Mouse (Mus musculus) intestine, postnatal 0 days (tissue): ENCODE measurements around the gene 4930402H24Rik. TPM values are rescaled to one million over a fixed set of nuclear protein-coding genes. Genes with fewer than 3 reads are reported as not detected.

Experiments
- ATAC-seq: fragments of 200-750 bp; cut with Nextera tagmentation; 2 replicates; pipeline ENCODE4 v1.8.0; 2017; ENCODE audit warnings: mild to moderate bottlenecking, moderate TSS enrichment, moderate library complexity
- H3K27ac ChIP-seq: fragments of 300-500 bp; sonication (generic); 2 replicates; pipeline ENCODE4 v1.5.1; 2014; ENCODE audit warnings: mild to moderate bottlenecking, low read depth, low read length, moderate library complexity
- H3K27me3 ChIP-seq: fragments of 300-500 bp; sonication (generic); replicated peaks from 2 replicates; pipeline ENCODE4 v1.6.1; 2014; ENCODE audit warnings: low read length, mixed read lengths; ENCODE audit not compliant: control insufficient read depth, insufficient read depth
- H3K36me3 ChIP-seq: fragments of 300-500 bp; sonication (generic); 2 replicates; pipeline ENCODE4 v1.6.1; 2014; ENCODE audit warnings: mild to moderate bottlenecking, moderate library complexity; ENCODE audit not compliant: control insufficient read depth, insufficient read depth
- H3K4me1 ChIP-seq: fragments of 300-500 bp; sonication (generic); replicated peaks from 2 replicates; pipeline ENCODE4 v1.6.1; 2014; ENCODE audit warnings: antibody characterized with exemption, low read length, mixed read lengths; ENCODE audit not compliant: control insufficient read depth, insufficient read depth
- H3K4me2 ChIP-seq: fragments of 300-500 bp; sonication (generic); replicated peaks from 2 replicates; pipeline ENCODE4 v1.6.1; 2014; ENCODE audit warnings: low read depth, mild to moderate bottlenecking, moderate library complexity
- H3K4me3 ChIP-seq: fragments of 300-500 bp; sonication (generic); 2 replicates; pipeline ENCODE4 v1.5.1; 2014; ENCODE audit warnings: low read depth, low read length
- H3K9ac ChIP-seq: fragments of 300-500 bp; sonication (generic); 2 replicates; pipeline ENCODE4 v1.6.1; 2014; ENCODE audit warnings: mild to moderate bottlenecking, low read depth, low read length
- H3K9me3 ChIP-seq: fragments of 300-500 bp; sonication (generic); 2 replicates; pipeline ENCODE4 v1.6.1; 2016; ENCODE audit warnings: mixed run types; ENCODE audit not compliant: control insufficient read depth
- CTCF ChIP-seq: sonication (generic); IDR thresholded peaks from 2 replicates; pipeline ENCODE4 v1.5.1; 2016; ENCODE audit warnings: low read depth, mild to moderate bottlenecking, control low read depth, antibody characterized with exemption, moderate library complexity
- WGBS: fragments of 180-500 bp; shearing (Covaris S2); extraction: QIAGEN DNeasy Blood & Tissue Kit; methylation state at CpG from one replicate; pipeline ENCODE4 v1.1.7; 2014; 5-methylcytosine and 5-hydroxymethylcytosine counted together
- polyA plus RNA-seq: library from polyadenylated mRNA; unstranded; fragments of >200 nt; fragmentation: Nextera tagmentation; extraction: Ambion mirVana; gene quantifications from 2 replicates; pipeline ENCODE4 v1.2.1, GENCODE M21; 2015

Gene 4930402H24Rik
- polyA plus RNA-seq, 1 experiment from 2014 or later = 9.0 TPM

DNA sequence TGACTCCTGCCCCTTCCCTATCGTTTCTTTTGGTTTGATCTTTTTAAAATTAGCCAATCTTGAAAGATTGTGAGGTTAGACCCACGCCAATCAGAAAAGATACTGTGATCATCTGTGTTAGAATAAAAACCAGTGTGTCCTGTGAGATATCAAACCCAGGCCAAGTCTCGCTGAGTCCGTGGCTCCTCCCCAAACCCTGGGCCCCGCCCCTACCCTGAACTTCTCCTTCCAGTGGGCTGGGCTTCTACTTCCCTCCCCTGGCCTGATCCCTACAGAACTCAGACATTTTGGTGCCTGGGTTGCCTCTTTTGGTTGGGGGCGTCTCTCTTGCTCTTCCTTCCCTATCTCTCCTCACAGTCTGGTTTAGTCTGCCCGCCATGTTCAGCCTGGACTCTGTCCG, 155.8 kb downstream of the 4930402H24Rik start:
- Histone ChIP-seq H3K4me1 (no peaks in the 10 kb centered on the region), H3K27me3 (no peaks in the 10 kb centered on the region), H3K36me3 (peaks cover 43% of the 10 kb centered on the region), H3K27ac (no peak overlapping the region), H3K9me3 (no peaks in the 10 kb centered on the region), H3K4me2 (no peak overlapping the region), H3K4me3 (no peak overlapping the region), H3K9ac (no peak overlapping the region)
- 60% methylated on average over 8 of the region's 8 CpGs for whole genome bisulfite sequencing
- no peak for TF ChIP-seq CTCF
- ATAC-seq = no peak

DNA sequence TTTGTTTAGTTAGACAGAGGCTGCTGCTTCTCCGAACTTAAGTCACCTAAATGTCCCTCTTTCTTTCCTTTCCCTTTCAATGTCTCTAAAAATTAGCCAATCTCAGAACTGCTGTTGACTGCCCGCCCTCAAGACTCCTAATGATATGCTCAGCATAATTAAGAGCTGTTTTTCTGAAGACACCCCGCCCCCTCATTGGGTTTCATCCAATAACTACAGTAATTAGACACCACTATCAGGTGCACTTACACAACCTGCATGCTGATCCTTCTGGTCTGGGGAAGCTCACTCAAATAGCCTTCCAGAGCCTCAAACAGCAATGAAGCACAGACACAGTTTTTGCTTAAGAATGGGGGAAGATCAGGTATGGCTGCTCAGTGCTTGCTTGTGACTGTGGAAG, 156.5 kb downstream of the 4930402H24Rik start:
- no peak overlapping the region for H3K9ac ChIP-seq
- H3K4me1 ChIP-seq = no peaks in the 10 kb centered on the region
- WGBS = 88% methylated on average over 3 of the region's 3 CpGs
- H3K4me3 ChIP-seq = no peak overlapping the region
- no peaks in the 10 kb centered on the region for H3K9me3 ChIP-seq
- H3K27ac ChIP-seq = no peak overlapping the region
- peaks cover 45% of the 10 kb centered on the region for H3K36me3 ChIP-seq
- H3K27me3 ChIP-seq = no peaks in the 10 kb centered on the region
- no peak overlapping the region for H3K4me2 ChIP-seq
- TF ChIP-seq CTCF = no peak
- no peak for ATAC-seq

- ATAC-seq = no peak
- no peak for TF ChIP-seq CTCF
- H3K4me2 ChIP-seq = no peak overlapping the region
- H3K9ac ChIP-seq = no peak overlapping the region
- no peaks in the 10 kb centered on the region for H3K27me3 ChIP-seq
- no peaks in the 10 kb centered on the region for H3K9me3 ChIP-seq
- no peak overlapping the region for H3K27ac ChIP-seq
- no peaks in the 10 kb centered on the region for H3K4me1 ChIP-seq
- H3K4me3 ChIP-seq = no peak overlapping the region
- peaks cover 87% of the 10 kb centered on the region for H3K36me3 ChIP-seq
- WGBS = 93% methylated on average over 1 of the region's 1 CpGs
Measured at GRCm38 (mm10) chr2:130743576-130743975, 162.6 kb downstream of the 4930402H24Rik start.

DNA sequence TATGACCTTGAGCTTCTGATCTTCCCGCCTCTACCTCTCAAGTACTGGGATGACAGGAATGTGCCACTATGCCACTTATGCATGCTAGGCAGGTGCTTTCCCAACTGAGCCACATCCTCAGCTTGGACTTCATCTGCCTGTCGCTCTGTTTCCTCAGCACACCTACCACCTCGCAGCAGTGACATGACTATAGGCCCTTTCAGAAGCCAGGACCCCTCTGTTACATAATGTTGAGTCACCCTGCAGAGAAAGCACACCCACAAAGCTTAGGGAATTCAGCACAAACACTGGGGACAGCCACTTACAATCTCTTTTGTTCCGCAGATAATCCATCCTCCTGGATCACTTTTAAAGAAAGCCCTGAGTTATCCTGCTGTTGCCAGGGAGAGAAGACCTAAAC, 166.1 kb downstream of the 4930402H24Rik start:
- H3K4me2 ChIP-seq = no peak overlapping the region
- no peaks in the 10 kb centered on the region for H3K27me3 ChIP-seq
- TF ChIP-seq CTCF = no peak
- no peak overlapping the region for H3K4me3 ChIP-seq
- H3K36me3 ChIP-seq = peaks cover 85% of the 10 kb centered on the region
- H3K9ac ChIP-seq = no peak overlapping the region
- H3K9me3 ChIP-seq = no peaks in the 10 kb centered on the region
- no peak overlapping the region for H3K27ac ChIP-seq
- ATAC-seq = no peak
- WGBS = 77% methylated on average over 4 of the region's 4 CpGs
- no peaks in the 10 kb centered on the region for H3K4me1 ChIP-seq

- Histone ChIP-seq H3K27me3 (no peaks in the 10 kb centered on the region), H3K4me2 (no peak overlapping the region), H3K27ac (no peak overlapping the region), H3K4me3 (no peak overlapping the region), H3K9me3 (no peaks in the 10 kb centered on the region), H3K4me1 (no peaks in the 10 kb centered on the region), H3K36me3 (peaks cover 78% of the 10 kb centered on the region), H3K9ac (no peak overlapping the region)
- no peak for TF ChIP-seq CTCF
- ATAC-seq = no peak
- WGBS = 84% methylated on average over 6 of the region's 6 CpGs
Measured at GRCm38 (mm10) chr2:130738019-130738418, 168.2 kb downstream of the 4930402H24Rik start.

DNA sequence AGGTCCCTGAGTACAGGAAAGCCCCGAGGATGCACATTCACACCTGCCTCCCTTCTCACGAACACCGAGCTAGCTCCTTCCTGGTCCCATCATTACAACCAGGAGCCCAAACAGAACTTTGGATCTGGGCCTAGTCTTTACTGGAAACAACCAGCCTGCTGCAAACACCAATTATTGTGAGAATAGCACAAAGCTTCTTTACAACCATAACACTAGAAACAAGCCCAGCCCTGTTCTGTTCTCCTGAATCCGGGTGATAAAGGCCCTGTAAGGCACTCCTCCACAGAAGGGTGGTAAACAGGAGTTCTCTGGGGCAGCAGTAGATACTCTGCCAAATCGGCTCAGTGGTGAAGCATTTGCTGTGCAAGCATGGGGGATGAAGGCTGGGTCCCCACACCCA, 170.9 kb downstream of the 4930402H24Rik start:
- 83% methylated on average over 5 of the region's 5 CpGs for WGBS
- H3K4me1 ChIP-seq = no peaks in the 10 kb centered on the region
- no peak overlapping the region for H3K4me3 ChIP-seq
- no peaks in the 10 kb centered on the region for H3K9me3 ChIP-seq
- no peak overlapping the region for H3K4me2 ChIP-seq
- no peak for TF ChIP-seq CTCF
- no peak overlapping the region for H3K9ac ChIP-seq
- H3K36me3 ChIP-seq = peaks cover 75% of the 10 kb centered on the region
- no peak for ATAC-seq
- no peaks in the 10 kb centered on the region for H3K27me3 ChIP-seq
- H3K27ac ChIP-seq = no peak overlapping the region

GRCm38 (mm10) chr2:130733444-130733843, 172.8 kb downstream of the 4930402H24Rik start:
- no peak overlapping the region for H3K4me3 ChIP-seq
- no peak overlapping the region for H3K27ac ChIP-seq
- ATAC-seq = no peak
- H3K36me3 ChIP-seq = peaks cover 74% of the 10 kb centered on the region
- H3K9ac ChIP-seq = no peak overlapping the region
- no peak for TF ChIP-seq CTCF
- H3K9me3 ChIP-seq = no peaks in the 10 kb centered on the region
- H3K4me2 ChIP-seq = no peak overlapping the region
- 66% methylated on average over 3 of the region's 3 CpGs for WGBS
- H3K27me3 ChIP-seq = no peaks in the 10 kb centered on the region
- H3K4me1 ChIP-seq = no peaks in the 10 kb centered on the region
